Mouse (Mus musculus) hindlimb bud, embryonic 11.5 days (tissue): ENCODE measurements around the gene Sel1l2.
"Not testable (repeated sequence)": the region's sequence is repeated elsewhere in the genome, so short reads cannot be mapped to it uniquely, and the experiment has no call there.

ENCODE experiments used
- DNase-seq: peaks from one replicate; pipeline ENCODE4 v3.0.0-alpha.2; 2012; ENCODE audit warnings: low read depth, low spot score; ENCODE audit errors: extremely low spot score

Gene Sel1l2

DNA sequence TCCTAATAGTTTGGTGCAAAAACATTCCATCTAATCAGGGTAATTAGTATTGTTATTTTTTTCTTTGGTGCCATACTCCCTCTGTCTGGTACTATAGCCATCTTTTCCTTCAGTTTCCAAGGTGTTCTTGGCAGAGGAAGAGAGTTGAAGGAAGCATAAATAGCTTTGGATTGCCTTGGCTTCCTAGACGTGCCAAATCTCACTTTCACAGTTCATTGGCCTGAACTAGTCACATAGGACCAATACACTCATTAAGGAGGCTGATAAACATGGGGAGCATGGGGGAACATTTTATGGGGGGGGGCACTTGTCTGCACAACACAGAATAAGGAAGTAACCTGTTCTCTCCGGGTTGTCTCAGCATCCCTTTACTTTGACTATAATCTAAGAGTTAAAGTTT, 174.1 kb downstream of the Sel1l2 start:
- DNase-seq, result no peak

DNA sequence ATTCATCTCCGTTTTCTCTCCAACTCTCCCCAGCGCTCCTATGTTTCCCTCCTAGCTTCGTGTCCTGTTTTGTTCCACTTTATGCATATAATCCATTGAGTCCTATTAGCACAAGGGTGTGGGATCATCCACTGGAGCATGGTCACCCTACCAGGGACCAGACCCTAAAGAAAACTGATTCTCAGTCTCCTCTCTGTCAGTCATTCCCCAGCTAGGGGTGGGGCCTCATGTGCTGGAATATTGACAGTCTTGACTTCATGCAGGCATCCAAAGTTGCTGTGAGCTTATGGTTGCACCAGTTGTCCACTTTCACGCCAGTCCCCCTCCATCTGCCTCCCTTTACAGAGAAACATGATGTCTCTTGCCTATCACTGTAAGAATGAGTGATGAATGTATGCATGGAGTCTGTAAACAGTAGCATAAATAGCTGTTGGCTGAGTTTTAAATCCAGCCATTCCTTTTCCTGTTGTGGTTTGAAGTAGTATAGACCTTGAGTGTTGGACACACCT, 174.9 kb downstream of the Sel1l2 start:
- DNase-seq, result no peak

DNA sequence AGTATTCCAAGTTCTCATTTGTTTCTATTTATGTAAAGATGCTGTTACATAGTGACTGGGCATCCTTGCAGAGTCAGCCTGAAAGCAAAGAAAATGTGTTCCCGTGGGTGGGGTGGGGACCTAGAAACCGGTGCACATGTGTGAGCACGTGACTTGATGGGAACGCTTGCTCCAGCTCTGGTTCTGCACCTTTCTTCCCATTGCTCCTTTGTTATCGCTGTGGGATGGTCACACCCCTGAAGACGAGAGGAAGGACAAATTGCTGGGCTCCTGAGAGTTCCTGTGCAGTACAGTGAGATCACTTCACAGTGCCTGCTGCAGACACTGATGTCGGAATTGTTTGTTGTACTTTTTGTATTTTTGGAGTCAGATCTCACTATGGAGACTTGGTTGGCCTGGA, 185.8 kb downstream of the Sel1l2 start:
- no peak for DNase-seq

DNA sequence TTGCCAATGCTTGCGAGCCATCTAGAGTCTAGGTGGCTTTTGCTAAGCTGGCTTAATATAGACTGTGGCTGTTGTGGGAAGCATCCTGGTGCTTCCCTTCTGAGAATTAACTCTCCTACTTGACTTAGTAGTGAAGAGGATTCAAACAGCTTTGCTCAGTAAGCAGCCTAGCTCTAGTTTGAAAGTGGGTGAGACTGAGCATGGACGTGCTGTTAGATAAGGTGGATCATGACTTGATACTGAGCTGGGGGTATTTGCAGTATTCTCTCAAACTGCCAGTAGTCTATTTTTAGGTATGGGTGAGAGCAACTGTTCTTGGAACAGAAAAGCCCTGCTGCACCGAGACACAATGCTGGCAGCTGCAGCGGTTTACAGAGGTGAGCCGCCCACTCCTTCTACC, 186.9 kb downstream of the Sel1l2 start:
- DNase-seq, result no peak

DNA sequence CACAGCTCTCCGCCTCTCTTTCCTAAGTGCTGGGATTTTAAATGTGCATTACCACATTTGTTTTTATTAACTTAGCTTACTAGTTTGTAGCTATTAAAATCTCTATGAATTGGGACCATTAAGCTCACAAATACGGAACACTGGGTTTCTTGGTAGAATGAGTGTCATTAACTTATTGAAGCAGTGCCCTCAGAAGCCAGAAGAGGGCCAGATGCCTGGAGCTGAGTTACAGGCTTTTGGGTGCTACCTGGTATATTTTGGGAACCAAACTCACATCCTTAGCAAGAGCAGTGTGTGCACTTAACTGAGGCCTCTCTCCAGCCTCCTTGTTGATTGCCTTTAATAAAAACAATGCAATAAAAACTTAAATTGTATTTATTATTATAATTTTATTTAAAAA, 188.8 kb downstream of the Sel1l2 start:
- no peak for DNase-seq

DNA sequence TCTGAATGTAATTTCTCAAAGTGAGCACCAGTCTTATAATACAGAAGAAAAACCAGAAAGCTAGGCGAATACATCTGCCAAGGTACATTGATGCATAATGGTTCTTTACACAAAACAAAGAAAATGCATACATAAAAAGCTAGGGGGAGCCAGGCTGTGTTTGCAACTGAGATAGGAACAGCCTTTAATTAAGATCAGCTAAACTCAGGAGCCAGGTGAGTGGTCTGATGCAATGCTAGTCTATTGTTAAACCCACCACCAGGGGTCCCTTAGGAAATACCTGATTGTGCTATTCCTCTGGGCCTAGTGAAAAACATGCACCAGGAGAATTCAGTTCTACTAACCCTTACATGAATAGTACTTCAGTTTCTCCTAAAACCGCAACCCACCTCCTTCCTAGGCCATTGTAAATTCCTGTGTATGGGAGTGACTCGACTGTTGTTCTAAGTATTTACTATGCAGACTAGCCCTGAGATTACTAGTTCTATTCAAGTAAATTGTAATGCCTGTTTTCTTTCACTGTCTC, 203.8 kb downstream of the Sel1l2 start:
- not testable (repeated sequence) for DNase-seq
